Mouse (Mus musculus) right cerebral cortex, postnatal 25 days (tissue): ENCODE measurements around the gene Pip5kl1.

Experiments
- DNase-seq: peaks from one replicate; pipeline ENCODE4 v3.0.0; 2022

Pip5kl1 gene

GRCm38 (mm10) chr2:32549171-32549570 is 25.4 kb upstream of the Pip5kl1 start:
- DNase-seq: no peak

GRCm38 (mm10) chr2:32549764-32550163 is 24.8 kb upstream of the Pip5kl1 start:
- no peak for DNase-seq

GRCm38 (mm10) chr2:32551236-32551635 is 23.4 kb upstream of the Pip5kl1 start:
- DNase-seq: no peak

DNA sequence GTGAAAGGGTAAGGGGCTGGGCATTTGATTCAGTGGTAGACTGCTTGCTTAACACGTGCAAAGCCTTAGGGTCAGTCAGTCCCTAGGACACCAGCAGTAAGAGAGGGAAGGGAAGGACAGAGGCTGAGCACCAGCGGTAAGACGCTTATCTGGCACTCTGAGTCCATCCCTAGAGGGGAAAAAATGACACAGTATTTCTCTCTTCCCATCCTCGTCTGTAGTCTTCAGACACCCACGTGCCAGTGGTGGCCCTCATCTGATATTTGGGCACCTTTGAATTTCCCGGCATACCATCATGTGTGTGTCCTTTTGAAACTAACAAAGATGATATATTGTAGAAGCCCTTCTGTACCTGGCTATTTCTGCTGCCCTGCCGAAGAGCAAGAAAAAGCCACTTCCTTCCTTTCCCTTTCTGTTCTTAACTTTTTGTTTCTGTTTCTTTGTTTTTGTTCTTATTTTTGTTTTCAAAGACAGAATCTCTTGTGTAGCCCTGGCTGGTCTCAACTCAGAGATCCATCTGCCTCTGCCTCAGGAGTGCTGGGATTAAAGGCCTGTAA is 20.9 kb upstream of the Pip5kl1 start:
- DNase-seq: no peak

DNA sequence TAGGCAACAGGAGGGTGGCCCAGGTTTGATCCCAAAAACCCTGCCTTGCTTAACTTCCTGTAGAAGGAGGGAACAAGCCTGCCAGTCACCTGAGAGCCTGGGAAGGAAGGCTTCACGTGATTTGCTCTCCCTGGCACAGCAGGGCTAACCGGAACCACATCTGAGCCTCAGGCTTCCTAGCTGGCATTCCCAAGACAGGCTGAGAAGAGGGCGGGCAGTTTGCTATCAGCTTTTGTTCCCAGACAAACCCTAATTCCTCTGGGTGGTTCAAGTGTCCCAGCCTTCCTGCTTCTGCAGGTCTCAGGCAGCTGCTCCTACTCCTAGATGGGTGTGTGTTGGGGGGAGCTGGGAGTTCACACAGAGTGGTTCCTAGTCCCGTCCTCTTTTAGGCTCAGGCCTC is 19.1 kb upstream of the Pip5kl1 start:
- no peak for DNase-seq

GRCm38 (mm10) chr2:32556019-32556418 is 18.6 kb upstream of the Pip5kl1 start:
- no peak for DNase-seq

DNA sequence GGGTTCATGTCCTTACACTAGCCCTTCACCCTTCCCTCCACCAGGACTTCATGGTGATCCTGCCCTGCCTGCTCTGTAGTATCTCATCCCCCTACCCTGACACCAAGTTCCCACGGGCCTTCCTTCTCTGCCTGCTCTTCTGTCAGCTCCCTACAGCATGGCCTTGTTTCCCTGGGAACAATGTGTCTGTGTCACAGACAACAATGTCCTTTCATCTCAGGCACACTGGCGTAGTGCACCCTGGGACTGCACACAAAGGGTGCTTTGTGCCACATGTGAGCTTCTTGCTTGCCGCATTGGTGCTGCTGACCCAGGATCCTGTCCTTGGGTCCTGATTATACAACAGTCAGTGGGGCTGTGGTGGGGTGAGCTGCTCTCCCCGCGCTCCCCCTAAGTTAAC is 15.0 kb upstream of the Pip5kl1 start:
- no peak for DNase-seq

GRCm38 (mm10) chr2:32566536-32567063 is 8.0 kb upstream of the Pip5kl1 start:
- peak; percentile 51 for DNase-seq

GRCm38 (mm10) chr2:32568149-32568548 is 6.4 kb upstream of the Pip5kl1 start:
- DNase-seq: no peak

- no peak for DNase-seq
Measured at GRCm38 (mm10) chr2:32568941-32569340, 5.7 kb upstream of the Pip5kl1 start.

DNA sequence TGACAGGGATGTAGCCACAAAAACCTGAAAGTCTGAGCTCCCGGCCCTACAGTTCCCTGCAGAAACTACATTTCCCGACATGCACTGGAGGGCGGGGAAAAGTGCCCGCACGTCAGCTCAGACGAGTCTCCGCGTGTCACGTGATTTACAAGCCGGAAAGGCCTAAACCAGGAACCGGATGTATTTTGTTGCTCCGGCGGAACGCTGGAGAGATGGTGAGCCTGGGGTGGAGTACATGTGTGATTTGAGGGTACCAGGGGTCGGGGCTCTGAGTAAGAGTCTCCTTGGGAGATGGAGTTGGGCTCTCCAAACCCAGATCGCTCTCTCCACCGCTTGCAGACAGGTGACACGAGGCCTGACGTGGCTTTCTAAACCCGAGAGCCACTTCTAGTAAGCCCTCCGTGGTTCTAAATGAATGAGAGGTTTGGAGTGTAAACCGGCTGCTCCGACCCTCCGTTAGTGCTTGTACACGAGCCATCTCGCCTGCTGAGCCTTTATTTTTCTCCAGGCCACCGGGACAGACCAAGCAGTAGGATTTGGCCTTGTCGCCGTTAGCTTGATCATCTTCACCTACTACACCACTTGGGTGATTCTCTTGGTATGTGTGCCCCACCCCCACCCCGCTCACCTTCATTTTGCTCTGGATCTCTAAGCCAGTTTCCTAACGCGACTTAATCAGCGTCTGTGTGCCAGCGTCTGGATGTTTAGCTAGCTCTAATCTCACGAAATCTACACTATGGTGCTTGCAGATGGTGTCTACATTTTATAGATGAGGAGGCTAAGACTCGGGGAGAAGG is 3.7 kb upstream of the Pip5kl1 start, which contains the start of gene Dpm2:
Dpm2 (plus strand) TSS at position 161 of the 797 bp plus-strand sequence.
- DNase-seq: peak; percentile 91

DNA sequence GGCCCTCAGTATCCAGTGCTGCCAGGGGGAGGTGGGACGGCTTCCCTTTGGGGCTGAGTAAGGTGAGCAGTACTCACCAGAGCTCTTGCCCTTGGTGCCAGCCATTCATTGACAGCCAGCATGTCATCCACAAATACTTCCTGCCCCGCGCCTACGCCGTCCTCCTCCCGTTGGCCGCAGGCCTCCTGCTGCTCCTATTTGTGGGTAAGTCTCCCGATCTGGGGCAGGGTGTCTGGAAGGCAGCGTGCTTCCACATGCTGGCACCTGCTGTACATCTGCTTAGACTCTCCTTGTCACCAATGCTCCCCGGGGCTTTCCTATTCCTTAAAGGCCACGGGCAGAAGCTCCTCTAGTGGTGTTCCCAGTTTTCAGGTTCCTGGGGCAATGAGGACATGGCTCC is 2.4 kb upstream of the Pip5kl1 start:
- no peak for DNase-seq

- DNase-seq: peak; percentile 77
Measured at GRCm38 (mm10) chr2:32574901-32575585, 446 bp downstream of the Pip5kl1 start.

- peak; percentile 75 for DNase-seq
Measured at GRCm38 (mm10) chr2:32575586-32576160, 1.1 kb downstream of the Pip5kl1 start, which contains the start of gene 9430097D07Rik. TSS of gene 9430097D07Rik (minus strand) at chr2:32575684.

- no peak for DNase-seq
Measured at GRCm38 (mm10) chr2:32576532-32576931, 1.9 kb downstream of the Pip5kl1 start.

GRCm38 (mm10) chr2:32578146-32579046 is 3.8 kb downstream of the Pip5kl1 start:
- no peak for DNase-seq

- peak; percentile 71 for DNase-seq
Measured at GRCm38 (mm10) chr2:32581450-32582095, 7.0 kb downstream of the Pip5kl1 start.

GRCm38 (mm10) chr2:32582830-32583799 is 8.5 kb downstream of the Pip5kl1 start:
- DNase-seq: peak; percentile 81

GRCm38 (mm10) chr2:32585149-32585714 is 10.6 kb downstream of the Pip5kl1 start:
- DNase-seq: no peak

GRCm38 (mm10) chr2:32586871-32587351 is 12.3 kb downstream of the Pip5kl1 start, which contains the start of gene St6galnac4:
TSS of gene St6galnac4 (plus strand) at chr2:32587095.
- peak; percentile 89 for DNase-seq
